Mouse (Mus musculus) 3134 (cell line): ENCODE results near the gene Gsn.

Experiments used
- DNase-seq: peaks from one replicate; pipeline ENCODE4 v3.0.0-alpha.2; 2011; ENCODE audit warnings: low spot score; ENCODE audit not compliant: insufficient read length; ENCODE audit errors: extremely low read depth

The Gsn gene

GRCm38 (mm10) chr2:35322404-35323164, 66.4 kb downstream of the Gsn start:
- DNase-seq: no peak

- no peak for DNase-seq
These were observed 69.8 kb downstream of the Gsn start for GRCm38 (mm10) chr2:35325930-35326329.

- DNase-seq: no peak
These were observed 70.8 kb downstream of the Gsn start for GRCm38 (mm10) chr2:35326931-35327330.

GRCm38 (mm10) chr2:35327583-35327982, 71.4 kb downstream of the Gsn start:
- DNase-seq: no peak

GRCm38 (mm10) chr2:35328064-35328792, 72.0 kb downstream of the Gsn start:
- no peak for DNase-seq

- no peak for DNase-seq
These were observed 72.9 kb downstream of the Gsn start for GRCm38 (mm10) chr2:35329061-35329460.

- DNase-seq: no peak
These were observed 75.0 kb downstream of the Gsn start for GRCm38 (mm10) chr2:35331205-35331604.

- DNase-seq: no peak
These were observed 77.5 kb downstream of the Gsn start for GRCm38 (mm10) chr2:35333670-35334069.

GRCm38 (mm10) chr2:35335620-35336019, 79.4 kb downstream of the Gsn start:
- no peak for DNase-seq

- DNase-seq: peak; percentile 99
These were observed 80.5 kb downstream of the Gsn start, which contains the start of gene Stom for GRCm38 (mm10) chr2:35336388-35337280. Gene Stom (minus strand): TSS chr2:35336976.

- DNase-seq: no peak
These were observed 81.2 kb downstream of the Gsn start for GRCm38 (mm10) chr2:35337419-35337818.

- peak; percentile 18 for DNase-seq
These were observed 81.9 kb downstream of the Gsn start for GRCm38 (mm10) chr2:35338036-35338435.

- no peak for DNase-seq
These were observed 82.5 kb downstream of the Gsn start for GRCm38 (mm10) chr2:35338707-35339106.

- peak; percentile 50 for DNase-seq
These were observed 86.4 kb downstream of the Gsn start for GRCm38 (mm10) chr2:35342605-35343004.

- no peak for DNase-seq
These were observed 89.8 kb downstream of the Gsn start for GRCm38 (mm10) chr2:35345984-35346383.

- peak; percentile 38 for DNase-seq
These were observed 93.0 kb downstream of the Gsn start for GRCm38 (mm10) chr2:35349184-35349583.
